Mouse (Mus musculus) layer of hippocampus, adult 9-11 months (tissue): ENCODE measurements around the gene Fndc7.
A peak's percentile ranks its signal among the peaks of the same experiment; 100 is the strongest.
"Not testable (repeated sequence)": the region's sequence is repeated elsewhere in the genome, so short reads cannot be mapped to it uniquely, and the experiment has no call there.

Experiments
- DNase-seq: peaks from one replicate; pipeline ENCODE4 v3.0.0; 2022

The Fndc7 gene

GRCm38 (mm10) chr3:108886934-108887617 is 2.7 kb downstream of the Fndc7 start:
- DNase-seq = no peak

- DNase-seq = no peak
Measured at GRCm38 (mm10) chr3:108885686-108886530, 3.9 kb downstream of the Fndc7 start.

GRCm38 (mm10) chr3:108884706-108885289 is 5.0 kb downstream of the Fndc7 start:
- DNase-seq = no peak

- DNase-seq = no peak
Measured at GRCm38 (mm10) chr3:108883067-108883466, 6.7 kb downstream of the Fndc7 start.

GRCm38 (mm10) chr3:108881873-108882272 is 7.9 kb downstream of the Fndc7 start:
- not testable (repeated sequence) for DNase-seq

GRCm38 (mm10) chr3:108880544-108881507 is 9.0 kb downstream of the Fndc7 start:
- peak; percentile 57 for DNase-seq

GRCm38 (mm10) chr3:108879836-108880435 is 9.9 kb downstream of the Fndc7 start:
- DNase-seq = no peak

- no peak for DNase-seq
Measured at GRCm38 (mm10) chr3:108879129-108879528, 10.7 kb downstream of the Fndc7 start.

GRCm38 (mm10) chr3:108870631-108871030 is 19.2 kb downstream of the Fndc7 start:
- DNase-seq = no peak

- DNase-seq = no peak
Measured at GRCm38 (mm10) chr3:108867449-108867848, 22.4 kb downstream of the Fndc7 start.

GRCm38 (mm10) chr3:108865676-108866075 is 24.1 kb downstream of the Fndc7 start:
- no peak for DNase-seq

GRCm38 (mm10) chr3:108865129-108865528 is 24.7 kb downstream of the Fndc7 start:
- DNase-seq = no peak

- no peak for DNase-seq
Measured at GRCm38 (mm10) chr3:108863091-108863490, 26.7 kb downstream of the Fndc7 start.

GRCm38 (mm10) chr3:108862282-108862681 is 27.5 kb downstream of the Fndc7 start:
- not testable (repeated sequence) for DNase-seq

GRCm38 (mm10) chr3:108860786-108861185 is 29.0 kb downstream of the Fndc7 start:
- DNase-seq = no peak

GRCm38 (mm10) chr3:108858231-108858770 is 31.5 kb downstream of the Fndc7 start:
- DNase-seq = peak; percentile 41

- DNase-seq = no peak
Measured at GRCm38 (mm10) chr3:108857714-108858113, 32.1 kb downstream of the Fndc7 start.

GRCm38 (mm10) chr3:108857124-108857470 is 32.7 kb downstream of the Fndc7 start:
- no peak for DNase-seq

GRCm38 (mm10) chr3:108856386-108857123 is 33.3 kb downstream of the Fndc7 start:
- DNase-seq = no peak

- no peak for DNase-seq
Measured at GRCm38 (mm10) chr3:108855864-108856263, 33.9 kb downstream of the Fndc7 start.

- peak; percentile 95 for DNase-seq
Measured at GRCm38 (mm10) chr3:108855371-108855770, 34.4 kb downstream of the Fndc7 start.
